Mouse (Mus musculus) MEL (cell line): Measurements from ENCODE around the gene Cd300ld4.

Experiments used
- CHD1 ChIP-seq: IDR thresholded peaks from 2 replicates; pipeline ENCODE4 v1.6.1; 2012; ENCODE audit warnings: low read depth, mild to moderate bottlenecking, inconsistent platforms, low read length, improper control_type of control experiment
- CTCF ChIP-seq, 3 experiments: IDR thresholded peaks in 2 of 3; conservative IDR thresholded peaks in 1 of 3; 2 replicates each; pipeline ENCODE4 v1.5.1; 2011 to 2012; ENCODE audit warnings: low read length in 3 of 3, low read depth in 2 of 3, mild to moderate bottlenecking in 2 of 3, improper control_type of control experiment in 1 of 3, inconsistent platforms in 1 of 3, mixed read lengths in 1 of 3, moderate library complexity in 1 of 3; ENCODE audit not compliant: control insufficient read depth in 1 of 3, insufficient read depth in 1 of 3, poor library complexity in 1 of 3, severe bottlenecking in 1 of 3
- GATA1 ChIP-seq: IDR thresholded peaks from 2 replicates; pipeline ENCODE4 v1.6.1; 2011; ENCODE audit warnings: low read depth, low read length, improper control_type of control experiment
- MAFK ChIP-seq: IDR thresholded peaks from 2 replicates; pipeline ENCODE4 v1.6.1; 2011; ENCODE audit warnings: low read depth, mild to moderate bottlenecking, low read length, improper control_type of control experiment, borderline replicate concordance
- RCOR1 ChIP-seq: IDR thresholded peaks from 2 replicates; pipeline ENCODE4 v1.6.1; 2012; ENCODE audit warnings: low read depth, mild to moderate bottlenecking, inconsistent platforms, low read length, improper control_type of control experiment
- UBTF ChIP-seq: IDR thresholded peaks from 2 replicates; pipeline ENCODE4 v1.6.1; 2012; ENCODE audit warnings: low read depth, mild to moderate bottlenecking, inconsistent platforms, low read length, improper control_type of control experiment, moderate library complexity, borderline replicate concordance; ENCODE audit not compliant: insufficient read depth

- no peak for TF ChIP-seq CTCF (IDR thresholded peaks at IDR 0.05 in 2 of 3, conservative IDR thresholded peaks at IDR 0.05 in 1 of 3; ENCODE audit: control insufficient read depth in 1 of 3, insufficient read depth in 1 of 3, low read depth in 2 of 3, low read length in 3 of 3, poor library complexity in 1 of 3, severe bottlenecking in 1 of 3)
- TF ChIP-seq RCOR1, result no peak
- TF ChIP-seq GATA1, result no peak
- no peak for TF ChIP-seq UBTF
- TF ChIP-seq MAFK, result no peak
- no peak for TF ChIP-seq CHD1
Measured at GRCm38 (mm10) chr11:115075407-115075806, 48.6 kb upstream of the Cd300ld4 start.
